Mouse (Mus musculus): ENCODE results near the gene Usp36. TPM values are rescaled to one million over a fixed set of nuclear protein-coding genes. Genes with fewer than 3 reads are reported as not detected.
"Not testable (repeated sequence)": the region's sequence is repeated elsewhere in the genome, so short reads cannot be mapped to it uniquely, and the experiment has no call there.

Gene Usp36
- total and polyA plus RNA-seq, 2 experiments, result 2.7 to 12.3 TPM

DNA sequence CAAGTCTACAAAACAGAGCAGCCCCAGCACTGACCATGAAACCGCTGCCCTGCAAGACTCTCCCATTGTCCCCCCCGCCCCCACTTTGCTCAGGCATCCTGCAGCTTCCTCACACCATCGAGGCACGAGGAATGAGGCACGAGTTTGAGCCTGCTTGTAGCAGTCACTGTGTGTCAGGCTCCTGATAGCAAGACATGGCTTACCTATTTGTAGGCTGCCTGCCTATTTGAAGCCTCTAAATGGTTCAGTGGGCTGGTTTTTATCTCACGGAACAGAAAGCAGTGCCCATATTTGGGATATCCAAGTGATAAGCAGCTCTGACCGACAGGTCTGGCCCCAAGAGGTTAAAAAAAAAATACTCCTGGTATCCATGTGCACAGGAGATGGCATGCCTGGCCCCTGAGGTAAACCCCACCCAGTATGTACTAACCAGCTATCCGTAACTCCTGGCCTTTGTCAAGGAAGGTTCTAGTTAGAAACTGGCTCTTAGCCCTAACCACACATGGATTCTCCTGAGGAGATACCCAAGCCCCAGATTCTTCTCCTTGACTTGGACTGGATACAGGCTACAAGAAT lies 26.3 kb upstream of the Usp36 start:
- Histone ChIP-seq H3K4me1 (ENCODE audit: control insufficient read depth, insufficient read depth, low read length) (no peaks in the 10 kb centered on the region), H3K36me3 (ENCODE audit: control insufficient read depth, insufficient read depth, low read length) (no peaks in the 10 kb centered on the region), H3K4me3 (ENCODE audit: insufficient read depth, low read depth, low read length) (no peak overlapping the region), H3K9ac (ENCODE audit: low read depth, low read length) (no peak overlapping the region), H3K27ac (replicated peaks; ENCODE audit: insufficient read depth, low read depth, low read length) (no peak overlapping the region), H3K27me3 (ENCODE audit: control insufficient read depth, insufficient read depth, low read length) (no peaks in the 10 kb centered on the region), H3K79me2 (ENCODE audit: control insufficient read depth, insufficient read depth, low read length) (no peaks in the 10 kb centered on the region)
- TF ChIP-seq CTCF (IDR thresholded peaks at IDR 0.05; ENCODE audit: low read depth, low read length) (no peak), POLR2A (IDR thresholded peaks at IDR 0.05; ENCODE audit: extremely low read depth, insufficient read depth, low read length) (no peak)
- WGBS, result 85% methylated on average over 8 of the region's 8 CpGs
- DNase-seq (ENCODE audit: extremely low read depth, low read depth, low spot score), result no peak

- TF ChIP-seq CTCF (IDR thresholded peaks at IDR 0.05; ENCODE audit: low read depth, low read length) (no peak), POLR2A (IDR thresholded peaks at IDR 0.05; ENCODE audit: extremely low read depth, insufficient read depth, low read length) (no peak)
- H3K27ac ChIP-seq (replicated peaks; ENCODE audit: insufficient read depth, low read depth, low read length), result no peak overlapping the region
- WGBS, result 71% methylated on average over 6 of the region's 6 CpGs
These were observed 22.2 kb upstream of the Usp36 start for GRCm38 (mm10) chr11:118312132-118312723.

GRCm38 (mm10) chr11:118307962-118308361 lies 17.9 kb upstream of the Usp36 start:
- H3K4me1 ChIP-seq (ENCODE audit: control insufficient read depth, insufficient read depth, low read length); DNase-seq (ENCODE audit: extremely low read depth, low read depth, low spot score); H3K79me2 ChIP-seq (ENCODE audit: control insufficient read depth, insufficient read depth, low read length); H3K27ac ChIP-seq (replicated peaks; ENCODE audit: insufficient read depth, low read depth, low read length); H3K4me3 ChIP-seq (ENCODE audit: insufficient read depth, low read depth, low read length); H3K9ac ChIP-seq (ENCODE audit: low read depth, low read length); H3K36me3 ChIP-seq (ENCODE audit: control insufficient read depth, insufficient read depth, low read length); H3K27me3 ChIP-seq (ENCODE audit: control insufficient read depth, insufficient read depth, low read length): not testable (repeated sequence)
- 89% methylated on average over 2 of the region's 2 CpGs for WGBS

More at GRCm38 (mm10) chr11:118312132-118312723, 22.2 kb upstream of the Usp36 start:
- DNase-seq (ENCODE audit: extremely low read depth, low read depth, low spot score), result peak; percentile 7
- H3K79me2 ChIP-seq (ENCODE audit: control insufficient read depth, insufficient read depth, low read length), result no peaks in the 10 kb centered on the region
- no peak overlapping the region for H3K9ac ChIP-seq (ENCODE audit: low read depth, low read length)
- no peaks in the 10 kb centered on the region for H3K36me3 ChIP-seq (ENCODE audit: control insufficient read depth, insufficient read depth, low read length)
- H3K27me3 ChIP-seq (ENCODE audit: control insufficient read depth, insufficient read depth, low read length), result no peaks in the 10 kb centered on the region
- no peak overlapping the region for H3K4me3 ChIP-seq (ENCODE audit: insufficient read depth, low read depth, low read length)
- H3K4me1 ChIP-seq (ENCODE audit: control insufficient read depth, insufficient read depth, low read length), result no peaks in the 10 kb centered on the region

GRCm38 (mm10) chr11:118303959-118304358 lies 13.9 kb upstream of the Usp36 start:
- H3K9ac ChIP-seq (ENCODE audit: low read depth, low read length); H3K36me3 ChIP-seq (ENCODE audit: control insufficient read depth, insufficient read depth, low read length); H3K4me3 ChIP-seq (ENCODE audit: insufficient read depth, low read depth, low read length); DNase-seq (ENCODE audit: extremely low read depth, low read depth, low spot score); H3K4me1 ChIP-seq (ENCODE audit: control insufficient read depth, insufficient read depth, low read length); H3K27ac ChIP-seq (replicated peaks; ENCODE audit: insufficient read depth, low read depth, low read length); H3K27me3 ChIP-seq (ENCODE audit: control insufficient read depth, insufficient read depth, low read length); H3K79me2 ChIP-seq (ENCODE audit: control insufficient read depth, insufficient read depth, low read length): not testable (repeated sequence)
- WGBS, result 93% methylated on average over 4 of the region's 4 CpGs

DNA sequence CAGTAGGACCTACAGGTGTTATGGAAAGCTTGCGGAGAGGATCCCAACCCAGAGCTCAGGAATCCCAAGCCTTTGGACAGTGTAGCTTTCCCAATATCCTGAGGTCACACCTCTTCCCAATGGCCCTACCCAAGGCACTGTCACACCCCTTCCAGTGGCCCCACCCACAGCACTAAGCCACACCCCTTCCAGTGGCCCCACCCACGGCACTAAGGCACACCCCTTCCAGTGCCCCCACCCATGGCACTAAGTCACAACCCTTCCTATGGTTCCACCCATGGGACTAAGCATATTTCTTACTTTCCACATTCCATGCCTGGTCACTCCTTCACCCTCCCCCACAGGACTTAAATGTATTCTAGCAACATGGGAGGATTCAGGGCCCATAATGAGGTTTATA lies 8.8 kb upstream of the Usp36 start:
- no peak for DNase-seq (ENCODE audit: extremely low read depth, low read depth, low spot score)

DNA sequence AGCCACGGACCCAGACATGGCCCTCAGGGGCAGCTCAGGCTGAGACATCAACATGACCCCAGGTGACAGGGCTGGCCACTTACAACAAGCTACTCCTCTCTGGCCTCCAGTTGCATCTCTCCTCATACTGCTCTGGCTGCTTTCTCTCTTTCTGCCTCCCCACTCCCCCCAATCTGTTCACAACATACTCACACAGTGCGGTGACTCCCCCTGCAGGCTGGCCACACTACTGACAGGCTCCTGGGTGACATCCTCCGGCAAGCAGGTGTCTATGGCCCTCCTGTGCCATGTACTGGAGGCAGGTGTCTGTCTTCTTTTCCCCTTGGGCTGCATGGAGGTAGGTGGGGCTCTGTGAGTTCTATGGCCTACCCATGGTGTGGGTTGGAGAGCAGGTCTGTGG lies 7.9 kb upstream of the Usp36 start:
- Histone ChIP-seq H3K4me3 (ENCODE audit: insufficient read depth, low read depth, low read length) (no peak overlapping the region), H3K36me3 (ENCODE audit: control insufficient read depth, insufficient read depth, low read length) (no peaks in the 10 kb centered on the region), H3K4me1 (ENCODE audit: control insufficient read depth, insufficient read depth, low read length) (no peaks in the 10 kb centered on the region), H3K27me3 (ENCODE audit: control insufficient read depth, insufficient read depth, low read length) (no peaks in the 10 kb centered on the region), H3K27ac (replicated peaks; ENCODE audit: insufficient read depth, low read depth, low read length) (no peak overlapping the region), H3K9ac (ENCODE audit: low read depth, low read length) (no peak overlapping the region), H3K79me2 (ENCODE audit: control insufficient read depth, insufficient read depth, low read length) (no peaks in the 10 kb centered on the region)
- DNase-seq (ENCODE audit: extremely low read depth, low read depth, low spot score), result no peak
- 84% methylated on average over 3 of the region's 3 CpGs for WGBS
- TF ChIP-seq CTCF (IDR thresholded peaks at IDR 0.05; ENCODE audit: low read depth, low read length), result no peak; the same call in 1 of the 2 replicates
- no peak for TF ChIP-seq POLR2A (IDR thresholded peaks at IDR 0.05; ENCODE audit: extremely low read depth, insufficient read depth, low read length)

More for the DNA sequence above, 8.8 kb upstream of the Usp36 start:
- Histone ChIP-seq H3K4me1 (ENCODE audit: control insufficient read depth, insufficient read depth, low read length) (no peaks in the 10 kb centered on the region), H3K9ac (ENCODE audit: low read depth, low read length) (no peak overlapping the region), H3K4me3 (ENCODE audit: insufficient read depth, low read depth, low read length) (no peak overlapping the region), H3K79me2 (ENCODE audit: control insufficient read depth, insufficient read depth, low read length) (no peaks in the 10 kb centered on the region), H3K27me3 (ENCODE audit: control insufficient read depth, insufficient read depth, low read length) (no peaks in the 10 kb centered on the region), H3K36me3 (ENCODE audit: control insufficient read depth, insufficient read depth, low read length) (no peaks in the 10 kb centered on the region), H3K27ac (replicated peaks; ENCODE audit: insufficient read depth, low read depth, low read length) (no peak overlapping the region)
- WGBS, result 62% methylated on average over 2 of the region's 2 CpGs
- TF ChIP-seq POLR2A (IDR thresholded peaks at IDR 0.05; ENCODE audit: extremely low read depth, insufficient read depth, low read length) (no peak), CTCF (IDR thresholded peaks at IDR 0.05; ENCODE audit: low read depth, low read length) (no peak)

Measured in liver, adult 2 months (tissue).